Mouse (Mus musculus): ENCODE measurements around the gene Tdrd9. TPM values are rescaled to one million over a fixed set of nuclear protein-coding genes. Genes with fewer than 3 reads are reported as not detected.

Gene Tdrd9
- total and polyA plus RNA-seq, 3 experiments = 28.9 to 46.5 TPM; not detected in 1

GRCm38 (mm10) chr12:111971231-111971686, at the start of gene Tdrd9 (continued):
- peak; percentile 94 for TF ChIP-seq NRF1 (IDR thresholded peaks at IDR 0.05; ENCODE audit: insufficient read depth, low read depth, low read length, poor library complexity, severe bottlenecking)
- TF ChIP-seq ETS1 (IDR thresholded peaks at IDR 0.05; ENCODE audit: low read depth, low read length) = peak; percentile 99
- no peak for TF ChIP-seq ZKSCAN1 (IDR thresholded peaks at IDR 0.05; ENCODE audit: low read depth, low read length)

GRCm38 (mm10) chr12:111923117-111923516, 48.2 kb upstream of the Tdrd9 start:
- Histone ChIP-seq H3K9me3 (replicated peaks; ENCODE audit: insufficient read depth, low read length) (no peaks in the 10 kb centered on the region), H3K27me3 (ENCODE audit: control insufficient read depth in 1 of 2, insufficient read depth in 2 of 2, low read length in 2 of 2) (no peaks in the 10 kb centered on the region; a peak in 2 of 4 replicates), H3K4me3 (ENCODE audit: control insufficient read depth in 1 of 2, insufficient read depth in 1 of 2, low read depth in 2 of 2, low read length in 2 of 2) (no peak overlapping the region), H3K9ac (ENCODE audit: control insufficient read depth, low read depth, low read length, poor library complexity, severe bottlenecking) (no peak overlapping the region), H3K4me1 (ENCODE audit: control insufficient read depth in 1 of 2, insufficient read depth in 2 of 2, low read length in 2 of 2) (no peaks in the 10 kb centered on the region; a peak in 2 of 4 replicates), H3K36me3 (ENCODE audit: control insufficient read depth in 1 of 2, insufficient read depth in 2 of 2, low read length in 2 of 2) (no peaks in the 10 kb centered on the region; a peak in 1 of 4 replicates), H3K79me2 (ENCODE audit: control insufficient read depth, insufficient read depth, low read length, poor library complexity) (no peaks in the 10 kb centered on the region), H3K27ac (ENCODE audit: control insufficient read depth, low read depth, low read length) (no peak overlapping the region)
- TF ChIP-seq TCF12 (IDR thresholded peaks at IDR 0.05; ENCODE audit: low read depth, low read length) (0 out of 2 replicates have a peak, but pooled peaks have one; percentile 12), ZKSCAN1 (IDR thresholded peaks at IDR 0.05; ENCODE audit: low read depth, low read length) (no peak), MEF2A (IDR thresholded peaks at IDR 0.05; ENCODE audit: extremely low read depth, insufficient replicate concordance, low read depth, low read length, poor library complexity, severe bottlenecking) (no peak), CHD1 (IDR thresholded peaks at IDR 0.05; ENCODE audit: low read depth, low read length) (no peak), TAL1 (IDR thresholded peaks at IDR 0.05; ENCODE audit: low read length) (peak; percentile 66)
- DNase-seq (ENCODE audit: low read depth, low spot score) = no peak

GRCm38 (mm10) chr12:111927338-111927737, 44.0 kb upstream of the Tdrd9 start:
- DNase-seq (ENCODE audit: low read depth, low spot score) = peak; percentile 50
- H3K79me2 ChIP-seq (ENCODE audit: control insufficient read depth, insufficient read depth, low read length, poor library complexity) = no peaks in the 10 kb centered on the region
- H3K4me1 ChIP-seq (ENCODE audit: control insufficient read depth in 1 of 2, insufficient read depth in 2 of 2, low read length in 2 of 2) = peaks cover 0 to 3% of the 10 kb centered on the region in 2 experiments
- H3K36me3 ChIP-seq (ENCODE audit: control insufficient read depth in 1 of 2, insufficient read depth in 2 of 2, low read length in 2 of 2) = no peaks in the 10 kb centered on the region; a peak in 1 of 4 replicates
- no peak for TF ChIP-seq MYC (IDR thresholded peaks at IDR 0.05; ENCODE audit: low read depth, low read length)
- no peak overlapping the region for H3K4me3 ChIP-seq (ENCODE audit: control insufficient read depth in 1 of 2, insufficient read depth in 1 of 2, low read depth in 2 of 2, low read length in 2 of 2)
- H3K9ac ChIP-seq (ENCODE audit: control insufficient read depth, low read depth, low read length, poor library complexity, severe bottlenecking) = no peak overlapping the region
- no peaks in the 10 kb centered on the region for H3K27me3 ChIP-seq (ENCODE audit: control insufficient read depth in 1 of 2, insufficient read depth in 2 of 2, low read length in 2 of 2)
- no peaks in the 10 kb centered on the region for H3K9me3 ChIP-seq (replicated peaks; ENCODE audit: insufficient read depth, low read length)
- H3K27ac ChIP-seq (ENCODE audit: control insufficient read depth, low read depth, low read length) = no peak overlapping the region

GRCm38 (mm10) chr12:111928411-111928966, 42.9 kb upstream of the Tdrd9 start:
- H3K9ac ChIP-seq (ENCODE audit: control insufficient read depth, low read depth, low read length, poor library complexity, severe bottlenecking) = no peak overlapping the region
- H3K79me2 ChIP-seq (ENCODE audit: control insufficient read depth, insufficient read depth, low read length, poor library complexity) = no peaks in the 10 kb centered on the region
- no peaks in the 10 kb centered on the region for H3K27me3 ChIP-seq (ENCODE audit: control insufficient read depth in 1 of 2, insufficient read depth in 2 of 2, low read length in 2 of 2)
- TF ChIP-seq SMC3 (IDR thresholded peaks at IDR 0.05; ENCODE audit: low read depth, low read length) (no peak), CTCF (IDR thresholded peaks at IDR 0.05 in 2 of 3, conservative IDR thresholded peaks at IDR 0.05 in 1 of 3; ENCODE audit: control insufficient read depth in 1 of 3, insufficient read depth in 1 of 3, low read depth in 2 of 3, low read length in 3 of 3, poor library complexity in 1 of 3, severe bottlenecking in 1 of 3) (no peak), ZKSCAN1 (IDR thresholded peaks at IDR 0.05; ENCODE audit: low read depth, low read length) (no peak), ETS1 (IDR thresholded peaks at IDR 0.05; ENCODE audit: low read depth, low read length) (no peak), NRF1 (IDR thresholded peaks at IDR 0.05; ENCODE audit: insufficient read depth, low read depth, low read length, poor library complexity, severe bottlenecking) (no peak), MAZ (IDR thresholded peaks at IDR 0.05; ENCODE audit: low read depth, low read length) (no peak), TCF12 (IDR thresholded peaks at IDR 0.05; ENCODE audit: low read depth, low read length) (no peak), CHD2 (IDR thresholded peaks at IDR 0.05; ENCODE audit: low read length) (no peak), EP300 (IDR thresholded peaks at IDR 0.05; ENCODE audit: low read depth in 1 of 2, low read length in 2 of 2) (no peak), NELFE (IDR thresholded peaks at IDR 0.05; ENCODE audit: low read depth, low read length) (no peak)
- no peak for DNase-seq (ENCODE audit: low read depth, low spot score)
- no peaks in the 10 kb centered on the region; a peak in 1 of 4 replicates for H3K36me3 ChIP-seq (ENCODE audit: control insufficient read depth in 1 of 2, insufficient read depth in 2 of 2, low read length in 2 of 2)
- peaks cover 0 to 3% of the 10 kb centered on the region in 2 experiments; a peak in 3 of 4 replicates for H3K4me1 ChIP-seq (ENCODE audit: control insufficient read depth in 1 of 2, insufficient read depth in 2 of 2, low read length in 2 of 2)
- H3K4me3 ChIP-seq (ENCODE audit: control insufficient read depth in 1 of 2, insufficient read depth in 1 of 2, low read depth in 2 of 2, low read length in 2 of 2) = no peak overlapping the region
- H3K9me3 ChIP-seq (replicated peaks; ENCODE audit: insufficient read depth, low read length) = no peaks in the 10 kb centered on the region
- H3K27ac ChIP-seq (ENCODE audit: control insufficient read depth, low read depth, low read length) = no peak overlapping the region
